Mouse (Mus musculus) megakaryocyte, adult 5-6 weeks (primary cell): ENCODE results near the gene Klhl12. TPM values are rescaled to one million over a fixed set of nuclear protein-coding genes. Genes with fewer than 3 reads are reported as not detected.
"Not testable (repeated sequence)": the region's sequence is repeated elsewhere in the genome, so short reads cannot be mapped to it uniquely, and the experiment has no call there.

Experiments used
- ATAC-seq: 2 replicates; pipeline ENCODE4 v1.8.0; 2016; ENCODE audit warnings: mild to moderate bottlenecking, inconsistent platforms; ENCODE audit not compliant: poor library complexity, severe bottlenecking
- total RNA-seq, 2 experiments: library from RNA; stranded (forward) in 1 of 2; stranded (reverse) in 1 of 2; fragments of 153-499, 151-499 nt in 1 of 2; fragments of 221-1000, 200-1000 nt in 1 of 2; gene quantifications; 2 replicates each; pipeline versions ENCODE4 v1.2.3 to v1.2.4; 2015 to 2017

Klhl12 gene
- total RNA-seq, 2 experiments from 2014 or later = 10.2 to 11.2 TPM

GRCm38 (mm10) chr1:134513876-134514590 is 58.7 kb downstream of the Klhl12 start:
- peak; percentile 38; the same call in 1 of the 2 replicates for ATAC-seq

- ATAC-seq = no peak
These were observed 60.6 kb downstream of the Klhl12 start for GRCm38 (mm10) chr1:134515891-134516290.

GRCm38 (mm10) chr1:134516491-134517198 is 61.3 kb downstream of the Klhl12 start:
- ATAC-seq = no peak

GRCm38 (mm10) chr1:134517841-134518240 is 62.5 kb downstream of the Klhl12 start:
- not testable (repeated sequence) for ATAC-seq

GRCm38 (mm10) chr1:134518677-134519076 is 63.3 kb downstream of the Klhl12 start:
- peak; percentile 91 for ATAC-seq

GRCm38 (mm10) chr1:134519201-134519600 is 63.9 kb downstream of the Klhl12 start:
- not testable (repeated sequence) for ATAC-seq

- ATAC-seq = no peak
These were observed 64.8 kb downstream of the Klhl12 start for GRCm38 (mm10) chr1:134520001-134520721.

- ATAC-seq = no peak
These were observed 65.8 kb downstream of the Klhl12 start for GRCm38 (mm10) chr1:134521163-134521562.

GRCm38 (mm10) chr1:134522325-134522724 is 67.0 kb downstream of the Klhl12 start:
- ATAC-seq = peak; percentile 77

- ATAC-seq = peak; percentile 71
These were observed 69.1 kb downstream of the Klhl12 start for GRCm38 (mm10) chr1:134524424-134524823.

GRCm38 (mm10) chr1:134525015-134525414 is 69.7 kb downstream of the Klhl12 start:
- no peak for ATAC-seq

GRCm38 (mm10) chr1:134526752-134527151 is 71.4 kb downstream of the Klhl12 start:
- ATAC-seq = 0 out of 2 replicates have a peak, but pooled peaks have one; percentile 17

GRCm38 (mm10) chr1:134530618-134531017 is 75.3 kb downstream of the Klhl12 start:
- no peak for ATAC-seq

- not testable (repeated sequence) for ATAC-seq
These were observed 78.4 kb downstream of the Klhl12 start for GRCm38 (mm10) chr1:134533710-134534109.

- ATAC-seq = no peak
These were observed 79.7 kb downstream of the Klhl12 start for GRCm38 (mm10) chr1:134535054-134535453.

GRCm38 (mm10) chr1:134535513-134535912 is 80.2 kb downstream of the Klhl12 start:
- ATAC-seq = no peak

GRCm38 (mm10) chr1:134540610-134541009 is 85.3 kb downstream of the Klhl12 start:
- ATAC-seq = no peak
